Mouse (Mus musculus) intestine, postnatal 0 days (tissue): Measurements from ENCODE around the gene Bbs12. TPM values are rescaled to one million over a fixed set of nuclear protein-coding genes. Genes with fewer than 3 reads are reported as not detected.

Experiments
- ATAC-seq: fragments of 200-750 bp; cut with Nextera tagmentation; 2 replicates; pipeline ENCODE4 v1.8.0; 2017; ENCODE audit warnings: mild to moderate bottlenecking, moderate TSS enrichment, moderate library complexity
- H3K27ac ChIP-seq: fragments of 300-500 bp; sonication (generic); 2 replicates; pipeline ENCODE4 v1.5.1; 2014; ENCODE audit warnings: mild to moderate bottlenecking, low read depth, low read length, moderate library complexity
- H3K27me3 ChIP-seq: fragments of 300-500 bp; sonication (generic); replicated peaks from 2 replicates; pipeline ENCODE4 v1.6.1; 2014; ENCODE audit warnings: low read length, mixed read lengths; ENCODE audit not compliant: control insufficient read depth, insufficient read depth
- H3K36me3 ChIP-seq: fragments of 300-500 bp; sonication (generic); 2 replicates; pipeline ENCODE4 v1.6.1; 2014; ENCODE audit warnings: mild to moderate bottlenecking, moderate library complexity; ENCODE audit not compliant: control insufficient read depth, insufficient read depth
- H3K4me1 ChIP-seq: fragments of 300-500 bp; sonication (generic); replicated peaks from 2 replicates; pipeline ENCODE4 v1.6.1; 2014; ENCODE audit warnings: antibody characterized with exemption, low read length, mixed read lengths; ENCODE audit not compliant: control insufficient read depth, insufficient read depth
- H3K4me2 ChIP-seq: fragments of 300-500 bp; sonication (generic); replicated peaks from 2 replicates; pipeline ENCODE4 v1.6.1; 2014; ENCODE audit warnings: low read depth, mild to moderate bottlenecking, moderate library complexity
- H3K4me3 ChIP-seq: fragments of 300-500 bp; sonication (generic); 2 replicates; pipeline ENCODE4 v1.5.1; 2014; ENCODE audit warnings: low read depth, low read length
- H3K9ac ChIP-seq: fragments of 300-500 bp; sonication (generic); 2 replicates; pipeline ENCODE4 v1.6.1; 2014; ENCODE audit warnings: mild to moderate bottlenecking, low read depth, low read length
- H3K9me3 ChIP-seq: fragments of 300-500 bp; sonication (generic); 2 replicates; pipeline ENCODE4 v1.6.1; 2016; ENCODE audit warnings: mixed run types; ENCODE audit not compliant: control insufficient read depth
- CTCF ChIP-seq: sonication (generic); IDR thresholded peaks from 2 replicates; pipeline ENCODE4 v1.5.1; 2016; ENCODE audit warnings: low read depth, mild to moderate bottlenecking, control low read depth, antibody characterized with exemption, moderate library complexity
- WGBS: fragments of 180-500 bp; shearing (Covaris S2); extraction: QIAGEN DNeasy Blood & Tissue Kit; methylation state at CpG from one replicate; pipeline ENCODE4 v1.1.7; 2014; 5-methylcytosine and 5-hydroxymethylcytosine counted together
- polyA plus RNA-seq: library from polyadenylated mRNA; unstranded; fragments of >200 nt; fragmentation: Nextera tagmentation; extraction: Ambion mirVana; gene quantifications from 2 replicates; pipeline ENCODE4 v1.2.1, GENCODE M21; 2015

The Bbs12 gene
- polyA plus RNA-seq, 1 experiment from 2014 or later: 1.7 TPM

DNA sequence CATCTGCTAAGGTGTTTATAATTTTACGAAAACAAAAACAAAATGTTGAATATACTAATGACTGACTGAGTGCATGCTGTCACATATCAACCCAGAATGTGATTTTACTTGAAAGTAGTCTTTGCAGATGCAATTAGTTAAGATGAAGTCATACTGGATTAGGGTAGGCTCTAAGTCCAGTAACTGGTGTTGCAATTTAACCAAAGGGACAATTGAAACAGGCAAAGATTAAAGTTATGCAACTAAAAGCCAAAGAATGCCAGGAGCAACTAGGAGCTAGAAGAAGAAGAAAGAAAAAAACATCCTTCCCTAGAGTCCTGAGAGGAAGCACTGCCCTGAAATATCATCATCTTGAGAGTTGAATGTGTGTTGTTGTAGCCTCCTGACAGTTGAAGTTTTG lies 3.9 kb downstream of the Bbs12 start:
- Histone ChIP-seq H3K27ac (no peak overlapping the region), H3K4me3 (no peak overlapping the region), H3K4me2 (no peak overlapping the region), H3K36me3 (peaks cover 4% of the 10 kb centered on the region; the same call in 1 of the 2 replicates), H3K27me3 (no peaks in the 10 kb centered on the region), H3K9ac (no peak overlapping the region), H3K9me3 (no peaks in the 10 kb centered on the region), H3K4me1 (no peaks in the 10 kb centered on the region)
- TF ChIP-seq CTCF: no peak
- ATAC-seq: no peak
- 94% methylated on average over 1 of the region's 1 CpGs for WGBS

DNA sequence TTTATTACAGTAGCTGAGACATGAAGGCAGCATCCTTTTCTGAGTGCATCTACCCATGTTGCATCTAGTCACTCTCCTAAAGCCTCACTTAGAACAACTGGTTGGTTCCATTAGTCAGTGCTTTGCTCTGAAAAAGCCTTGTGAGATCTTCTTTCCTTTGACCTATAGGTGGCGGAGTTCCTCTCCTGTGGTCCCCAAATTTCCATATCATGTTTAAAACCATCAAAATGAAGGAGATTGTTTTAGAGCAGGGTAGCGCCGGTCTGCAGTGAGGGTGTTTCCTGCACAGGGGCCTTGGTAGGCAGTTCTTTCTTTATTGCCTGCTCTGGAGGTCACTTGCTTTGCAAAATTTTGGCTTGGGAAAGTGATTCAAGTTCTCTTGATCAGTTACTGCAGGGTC lies 12.0 kb downstream of the Bbs12 start:
- WGBS: 34% methylated on average over 3 of the region's 3 CpGs
- Histone ChIP-seq H3K4me2 (no peak overlapping the region), H3K27me3 (no peaks in the 10 kb centered on the region), H3K36me3 (peaks cover under 1% of the 10 kb centered on the region; the same call in 1 of the 2 replicates), H3K9ac (no peak overlapping the region), H3K4me1 (no peaks in the 10 kb centered on the region), H3K9me3 (no peaks in the 10 kb centered on the region), H3K4me3 (no peak overlapping the region), H3K27ac (no peak overlapping the region)
- no peak for ATAC-seq
- TF ChIP-seq CTCF: peak; percentile 76

DNA sequence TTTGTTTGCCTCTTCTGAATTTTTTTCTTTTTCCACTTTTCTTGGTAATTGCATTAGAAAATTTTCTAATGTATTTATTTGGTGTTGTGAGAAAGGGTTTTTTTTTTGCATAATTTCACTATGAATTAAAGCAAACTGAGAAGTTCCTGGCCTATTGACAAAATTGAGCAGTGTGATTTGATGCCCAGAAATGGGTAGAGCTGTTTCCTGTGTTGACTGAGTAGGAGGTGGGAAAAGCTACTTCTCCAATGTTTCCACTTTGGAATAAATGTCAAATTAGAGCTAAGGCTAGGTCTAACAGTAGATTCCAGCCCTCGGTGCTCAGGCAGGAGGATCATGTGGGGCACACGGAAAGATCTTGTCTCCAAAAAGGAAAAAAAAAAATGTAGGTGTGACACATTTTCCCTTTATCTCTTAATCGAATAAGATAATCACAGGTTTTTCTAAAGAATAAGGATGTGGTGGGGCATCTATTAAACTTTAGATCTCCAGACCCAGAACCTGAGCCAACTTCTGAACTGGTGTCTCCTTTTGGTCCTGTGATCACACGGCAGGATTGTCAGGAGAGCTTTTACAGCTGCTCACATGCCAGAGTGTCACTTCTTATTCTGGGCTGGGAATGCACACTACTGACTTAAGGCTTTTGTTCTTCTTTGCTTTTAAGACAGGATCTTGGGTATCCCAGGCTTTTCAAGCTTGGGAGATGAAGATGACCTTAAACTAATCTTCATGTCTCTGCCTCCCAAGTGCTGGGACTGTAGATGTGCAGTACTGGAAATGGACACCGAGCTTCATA lies 13.2 kb downstream of the Bbs12 start:
- Histone ChIP-seq H3K9ac (no peak overlapping the region), H3K36me3 (no peaks in the 10 kb centered on the region), H3K27me3 (no peaks in the 10 kb centered on the region), H3K27ac (no peak overlapping the region), H3K4me3 (no peak overlapping the region), H3K4me2 (no peak overlapping the region), H3K9me3 (no peaks in the 10 kb centered on the region), H3K4me1 (no peaks in the 10 kb centered on the region)
- ATAC-seq: no peak
- WGBS: 86% methylated on average over 5 of the region's 5 CpGs
- no peak for TF ChIP-seq CTCF

DNA sequence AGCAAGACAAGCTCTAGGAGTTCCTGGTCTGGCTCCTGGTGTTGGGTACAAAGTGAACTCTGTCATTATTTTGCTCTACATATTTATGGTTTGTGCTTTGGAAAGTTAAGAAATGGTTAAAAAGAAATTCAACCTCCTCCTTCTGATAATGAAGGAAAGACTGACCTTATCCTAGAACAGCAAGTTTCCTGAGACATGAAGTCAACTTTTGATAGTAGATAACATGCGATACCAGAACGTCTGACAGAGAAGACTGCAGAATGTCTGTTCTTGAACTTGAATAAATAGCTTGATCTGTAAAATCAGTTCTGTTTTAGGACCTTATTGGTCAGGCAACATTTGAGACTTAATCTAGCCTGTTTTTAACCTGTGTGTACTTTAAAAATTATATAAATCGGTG lies 14.3 kb downstream of the Bbs12 start:
- Histone ChIP-seq H3K4me2 (no peak overlapping the region), H3K9ac (no peak overlapping the region), H3K36me3 (no peaks in the 10 kb centered on the region), H3K4me3 (no peak overlapping the region), H3K27ac (no peak overlapping the region), H3K4me1 (no peaks in the 10 kb centered on the region), H3K9me3 (no peaks in the 10 kb centered on the region), H3K27me3 (no peaks in the 10 kb centered on the region)
- no peak for ATAC-seq
- WGBS: 82% methylated on average over 3 of the region's 3 CpGs
- no peak for TF ChIP-seq CTCF

DNA sequence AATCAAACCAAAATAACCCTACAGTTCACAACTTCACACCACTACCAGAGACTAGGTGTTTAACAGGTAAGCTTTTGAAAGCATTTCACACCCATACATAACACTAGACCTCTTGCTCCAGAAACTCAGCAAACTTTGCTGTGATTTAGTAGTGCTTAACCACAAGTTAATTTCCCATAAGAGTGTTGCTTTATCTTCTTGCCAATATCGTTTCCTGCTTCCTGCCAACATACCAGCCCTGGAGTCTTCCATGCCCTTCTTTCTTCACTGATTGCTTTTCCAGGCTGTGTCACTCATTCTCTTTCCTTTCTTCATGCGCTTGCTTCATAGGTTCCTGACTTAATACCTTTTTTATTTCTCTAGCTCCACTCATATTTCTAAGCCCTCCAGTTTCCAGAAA lies 16.1 kb downstream of the Bbs12 start:
- ATAC-seq: no peak
- H3K4me2 ChIP-seq: no peak overlapping the region
- no peaks in the 10 kb centered on the region for H3K36me3 ChIP-seq
- no peak overlapping the region for H3K9ac ChIP-seq
- H3K9me3 ChIP-seq: no peaks in the 10 kb centered on the region
- no peaks in the 10 kb centered on the region for H3K27me3 ChIP-seq
- no peak overlapping the region for H3K27ac ChIP-seq
- H3K4me3 ChIP-seq: no peak overlapping the region
- no peaks in the 10 kb centered on the region for H3K4me1 ChIP-seq
- TF ChIP-seq CTCF: no peak
- WGBS: 72% methylated on average over 2 of the region's 2 CpGs

DNA sequence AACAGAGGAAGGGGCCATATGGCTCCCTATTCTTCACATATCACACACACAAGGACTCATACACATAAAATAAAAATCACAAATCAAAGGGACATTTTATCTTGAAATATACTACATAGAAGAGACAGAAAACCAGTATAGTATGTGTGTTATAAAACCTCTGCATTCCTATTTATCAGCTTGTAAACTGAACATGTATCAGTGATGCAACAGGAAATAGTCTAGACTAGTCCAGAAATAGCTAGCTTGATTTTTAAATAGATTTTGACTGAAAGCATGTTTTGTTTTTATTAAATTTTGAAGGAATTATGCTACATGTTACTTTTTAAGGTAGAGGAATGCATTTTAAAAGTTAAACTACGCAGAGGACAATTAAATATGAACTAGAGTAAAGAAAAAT lies 17.6 kb downstream of the Bbs12 start:
- TF ChIP-seq CTCF: no peak
- no peak for ATAC-seq
- Histone ChIP-seq H3K9ac (no peak overlapping the region), H3K4me2 (no peak overlapping the region), H3K4me3 (no peak overlapping the region), H3K9me3 (no peaks in the 10 kb centered on the region), H3K36me3 (no peaks in the 10 kb centered on the region), H3K27ac (no peak overlapping the region), H3K4me1 (no peaks in the 10 kb centered on the region), H3K27me3 (no peaks in the 10 kb centered on the region)
- 82% methylated on average over 1 of the region's 1 CpGs for WGBS
